Mouse (Mus musculus) hindbrain, embryonic 16.5 days (tissue): ENCODE data around the gene Myt1l. TPM values are rescaled to one million over a fixed set of nuclear protein-coding genes. Genes with fewer than 3 reads are reported as not detected.

Experiments used
- ATAC-seq: fragments of 200-750 bp; cut with Nextera tagmentation; 2 replicates; pipeline ENCODE4 v1.8.0; 2017; ENCODE audit warnings: moderate TSS enrichment, moderate library complexity
- H3K27ac ChIP-seq: fragments of 300-500 bp; sonication (generic); 2 replicates; pipeline ENCODE4 v1.5.1; 2014; ENCODE audit warnings: low read depth, mild to moderate bottlenecking, control low read depth, low read length, moderate library complexity
- H3K27me3 ChIP-seq: fragments of 300-500 bp; sonication (generic); replicated peaks from 2 replicates; pipeline ENCODE4 v1.6.1; 2014; ENCODE audit warnings: low read length; ENCODE audit not compliant: control insufficient read depth, insufficient read depth
- H3K36me3 ChIP-seq: fragments of 300-500 bp; sonication (generic); 2 replicates; pipeline ENCODE4 v1.6.1; 2014; ENCODE audit warnings: mild to moderate bottlenecking, low read length, moderate library complexity, mixed read lengths; ENCODE audit not compliant: control insufficient read depth, insufficient read depth
- H3K4me1 ChIP-seq: fragments of 300-500 bp; sonication (generic); 2 replicates; pipeline ENCODE4 v1.6.1; 2014; ENCODE audit warnings: low read depth, low read length; ENCODE audit not compliant: control insufficient read depth, insufficient read depth
- H3K4me2 ChIP-seq: fragments of 300-500 bp; sonication (generic); 2 replicates; pipeline ENCODE4 v1.6.1; 2014; ENCODE audit warnings: mild to moderate bottlenecking, low read length, control low read depth, moderate library complexity
- H3K4me3 ChIP-seq: fragments of 300-500 bp; sonication (generic); 2 replicates; pipeline ENCODE4 v1.5.1; 2014; ENCODE audit warnings: mild to moderate bottlenecking, low read length, control low read depth, moderate library complexity
- H3K9ac ChIP-seq: fragments of 300-500 bp; sonication (generic); 2 replicates; pipeline ENCODE4 v1.6.1; 2014; ENCODE audit warnings: low read depth, mild to moderate bottlenecking, control low read depth, low read length, moderate library complexity
- H3K9me3 ChIP-seq: fragments of 300-500 bp; sonication (generic); 2 replicates; pipeline ENCODE4 v1.6.1; 2014; ENCODE audit warnings: mild to moderate bottlenecking, low read length, moderate library complexity; ENCODE audit not compliant: control insufficient read depth
- WGBS: fragments of 180-500 bp; shearing (Covaris S2); extraction: QIAGEN DNeasy Blood & Tissue Kit; methylation state at CpG from one replicate; pipeline ENCODE4 v1.1.7; 2014; 5-methylcytosine and 5-hydroxymethylcytosine counted together
- polyA plus RNA-seq: library from polyadenylated mRNA; unstranded; fragments of >200 nt; fragmentation: Nextera tagmentation; extraction: Ambion mirVana; gene quantifications from 2 replicates; pipeline ENCODE4 v1.2.1, GENCODE M21; 2015

The Myt1l gene
- polyA plus RNA-seq, 1 experiment from 2014 or later, result 236 TPM

GRCm38 (mm10) chr12:29755086-29755871 is 227.1 kb downstream of the Myt1l start:
- no peaks in the 10 kb centered on the region for H3K27me3 ChIP-seq
- no peak for ATAC-seq
- H3K4me1 ChIP-seq, result no peaks in the 10 kb centered on the region
- no peak overlapping the region for H3K27ac ChIP-seq
- H3K9ac ChIP-seq, result no peak overlapping the region
- H3K36me3 ChIP-seq, result no peaks in the 10 kb centered on the region
- no peaks in the 10 kb centered on the region for H3K9me3 ChIP-seq
- H3K4me3 ChIP-seq, result no peak overlapping the region
- no peak overlapping the region for H3K4me2 ChIP-seq
- WGBS, result 81% methylated on average over 5 of the region's 5 CpGs

DNA sequence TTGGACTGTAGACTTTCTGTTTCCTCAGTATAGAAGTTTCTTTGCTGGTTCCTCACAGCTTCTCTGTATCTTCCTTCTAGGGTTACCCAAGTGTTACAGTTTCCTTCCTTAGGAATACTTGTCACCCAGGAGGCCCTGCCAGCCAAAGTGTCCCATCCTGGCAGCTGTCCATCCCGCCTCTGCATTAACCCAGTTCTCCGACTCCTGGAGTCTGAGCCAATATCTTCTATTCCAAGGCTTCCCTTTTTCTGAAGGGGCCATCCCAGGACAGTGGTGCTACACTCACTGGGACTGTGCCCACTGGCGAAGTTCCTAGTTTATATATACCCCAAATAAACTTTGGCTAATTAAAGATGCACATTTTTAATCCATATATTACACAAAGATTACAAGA is 227.7 kb downstream of the Myt1l start:
- WGBS, result 87% methylated on average over 3 of the region's 3 CpGs
- no peaks in the 10 kb centered on the region for H3K36me3 ChIP-seq
- no peak overlapping the region for H3K9ac ChIP-seq
- no peak overlapping the region for H3K27ac ChIP-seq
- H3K27me3 ChIP-seq, result no peaks in the 10 kb centered on the region
- no peaks in the 10 kb centered on the region for H3K4me1 ChIP-seq
- no peaks in the 10 kb centered on the region for H3K9me3 ChIP-seq
- no peak overlapping the region for H3K4me3 ChIP-seq
- no peak for ATAC-seq
- no peak overlapping the region for H3K4me2 ChIP-seq

- Histone ChIP-seq H3K4me1 (no peaks in the 10 kb centered on the region), H3K27me3 (no peaks in the 10 kb centered on the region), H3K9ac (no peak overlapping the region), H3K4me2 (no peak overlapping the region), H3K9me3 (no peaks in the 10 kb centered on the region), H3K36me3 (no peaks in the 10 kb centered on the region), H3K4me3 (no peak overlapping the region), H3K27ac (no peak overlapping the region)
- no peak for ATAC-seq
- 86% methylated on average over 4 of the region's 4 CpGs for WGBS
Measured at GRCm38 (mm10) chr12:29760611-29761010, 232.4 kb downstream of the Myt1l start.

GRCm38 (mm10) chr12:29766158-29766557 is 238.0 kb downstream of the Myt1l start:
- no peak for ATAC-seq
- Histone ChIP-seq H3K27me3 (no peaks in the 10 kb centered on the region), H3K4me3 (no peak overlapping the region), H3K4me2 (no peak overlapping the region), H3K4me1 (no peaks in the 10 kb centered on the region; the same call in 1 of the 2 replicates), H3K9me3 (no peaks in the 10 kb centered on the region), H3K36me3 (no peaks in the 10 kb centered on the region), H3K9ac (no peak overlapping the region), H3K27ac (no peak overlapping the region)
- 98% methylated on average over 1 of the region's 1 CpGs for WGBS

- Histone ChIP-seq H3K27ac (peak overlapping the region; percentile 40; the same call in 1 of the 2 replicates), H3K4me3 (no peak overlapping the region), H3K9me3 (no peaks in the 10 kb centered on the region), H3K4me2 (no peak overlapping the region), H3K36me3 (no peaks in the 10 kb centered on the region), H3K27me3 (no peaks in the 10 kb centered on the region), H3K9ac (no peak overlapping the region), H3K4me1 (no peaks in the 10 kb centered on the region; the same call in 1 of the 2 replicates)
- 58% methylated on average over 3 of the region's 3 CpGs for WGBS
- 0 out of 2 replicates have a peak, but pooled peaks have one; percentile 24 for ATAC-seq
Measured at GRCm38 (mm10) chr12:29771791-29772190, 243.6 kb downstream of the Myt1l start.

DNA sequence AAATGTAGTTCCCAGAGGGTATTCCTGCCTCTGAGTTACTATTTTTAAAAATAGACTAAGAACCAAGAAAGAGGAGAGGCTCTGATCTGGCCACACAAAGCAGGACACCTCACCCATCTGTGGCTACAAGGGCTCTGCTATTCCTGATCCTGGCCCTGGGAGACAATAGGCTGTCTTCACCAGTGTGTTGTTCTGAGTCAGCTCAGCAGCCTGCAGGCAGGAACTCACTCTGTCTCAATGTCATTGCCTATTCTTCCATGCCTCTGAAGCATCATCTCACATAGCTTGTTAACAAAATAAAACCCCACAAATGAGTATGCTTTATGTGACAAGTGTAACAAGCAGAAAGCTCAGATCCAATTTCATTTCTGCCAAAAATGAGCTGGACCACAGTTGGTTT is 244.2 kb downstream of the Myt1l start:
- Histone ChIP-seq H3K4me3 (no peak overlapping the region), H3K9me3 (no peaks in the 10 kb centered on the region), H3K9ac (no peak overlapping the region), H3K27me3 (no peaks in the 10 kb centered on the region), H3K27ac (peak overlapping the region; percentile 55), H3K36me3 (no peaks in the 10 kb centered on the region), H3K4me2 (no peak overlapping the region), H3K4me1 (no peaks in the 10 kb centered on the region; the same call in 1 of the 2 replicates)
- ATAC-seq, result no peak

- H3K9me3 ChIP-seq, result no peaks in the 10 kb centered on the region
- H3K27me3 ChIP-seq, result no peaks in the 10 kb centered on the region
- no peak overlapping the region for H3K27ac ChIP-seq
- ATAC-seq, result no peak
- H3K36me3 ChIP-seq, result no peaks in the 10 kb centered on the region
- 89% methylated on average over 2 of the region's 2 CpGs for WGBS
- no peak overlapping the region for H3K4me3 ChIP-seq
- no peaks in the 10 kb centered on the region for H3K4me1 ChIP-seq
- H3K9ac ChIP-seq, result no peak overlapping the region
- no peak overlapping the region for H3K4me2 ChIP-seq
Measured at GRCm38 (mm10) chr12:29778901-29779300, 250.7 kb downstream of the Myt1l start.

DNA sequence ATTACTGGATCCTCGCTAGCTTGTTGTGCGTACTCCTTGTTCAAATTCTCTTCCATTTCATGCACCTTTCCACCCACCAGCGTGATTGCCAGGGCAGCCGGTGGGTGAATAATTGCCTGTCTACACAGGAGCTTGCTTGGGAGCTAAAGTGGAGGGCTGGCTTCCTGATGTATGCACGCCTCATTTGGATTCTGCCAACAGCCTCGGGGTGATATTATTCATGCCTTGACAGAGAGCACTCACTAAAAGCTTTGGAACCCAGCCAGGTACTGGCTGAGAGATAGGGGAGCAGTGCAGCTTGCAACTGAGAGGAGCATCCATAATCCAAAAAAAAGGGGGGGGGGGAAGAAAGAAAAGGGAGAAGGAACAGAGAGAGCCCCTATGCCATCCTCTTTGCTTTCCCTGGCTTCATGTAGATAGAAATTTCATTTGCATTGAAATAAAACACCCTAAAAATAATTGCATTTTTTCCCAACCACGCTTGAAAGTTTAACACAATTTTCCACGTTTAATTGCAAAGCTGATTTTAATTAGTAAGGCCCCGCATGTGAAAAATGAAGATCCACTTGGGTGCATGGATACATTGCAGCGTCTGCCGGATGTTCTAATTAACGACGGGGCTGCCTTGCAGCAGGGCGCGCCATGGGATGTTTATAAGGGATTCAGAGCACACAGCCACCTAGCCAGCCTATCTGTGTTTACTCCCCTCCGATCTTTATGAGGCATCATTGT is 261.3 kb downstream of the Myt1l start:
- H3K9ac ChIP-seq, result no peak overlapping the region; the same call in 1 of the 2 replicates
- H3K4me3 ChIP-seq, result no peak overlapping the region
- peaks cover 14% of the 10 kb centered on the region for H3K4me1 ChIP-seq
- WGBS, result 9% methylated on average over 16 of the region's 16 CpGs
- peak overlapping the region; percentile 60 for H3K27ac ChIP-seq
- no peaks in the 10 kb centered on the region for H3K9me3 ChIP-seq
- H3K27me3 ChIP-seq, result no peaks in the 10 kb centered on the region
- no peaks in the 10 kb centered on the region; the same call in 1 of the 2 replicates for H3K36me3 ChIP-seq
- peak overlapping the region; percentile 13 for H3K4me2 ChIP-seq
- peak; percentile 89 for ATAC-seq

GRCm38 (mm10) chr12:29790051-29790386 is 261.8 kb downstream of the Myt1l start:
- peak; percentile 24 for ATAC-seq
- H3K36me3 ChIP-seq, result no peaks in the 10 kb centered on the region
- peak overlapping the region; percentile 13 for H3K4me2 ChIP-seq

More at GRCm38 (mm10) chr12:29790051-29790386, 261.8 kb downstream of the Myt1l start:
- Histone ChIP-seq H3K27ac (peak overlapping the region; percentile 60), H3K4me1 (peaks cover 14% of the 10 kb centered on the region), H3K9ac (no peak overlapping the region; the same call in 1 of the 2 replicates), H3K9me3 (no peaks in the 10 kb centered on the region), H3K27me3 (no peaks in the 10 kb centered on the region), H3K4me3 (no peak overlapping the region)
- 15% methylated on average over 4 of the region's 4 CpGs for WGBS
